Mouse (Mus musculus) midbrain, embryonic 14.5 days (tissue): ENCODE data around the gene Hfe2. TPM values are rescaled to one million over a fixed set of nuclear protein-coding genes. Genes with fewer than 3 reads are reported as not detected.

ENCODE experiments used
- ATAC-seq: fragments of 200-750 bp; cut with Nextera tagmentation; 2 replicates; pipeline ENCODE4 v1.8.0; 2017; ENCODE audit warnings: moderate number of reproducible peaks, moderate library complexity; ENCODE audit not compliant: low FRiP score, low TSS enrichment
- DNase-seq: peaks from one replicate; pipeline ENCODE4 v3.0.0-alpha.2; 2015
- H3K27ac ChIP-seq: fragments of 300-500 bp; sonication (generic); replicated peaks from 2 replicates; pipeline ENCODE4 v1.5.1; 2014; ENCODE audit warnings: mild to moderate bottlenecking, low read depth, low read length, moderate library complexity
- H3K27me3 ChIP-seq: fragments of 300-500 bp; sonication (generic); 2 replicates; pipeline ENCODE4 v1.6.1; 2014; ENCODE audit warnings: low read length, control low read depth, mixed read lengths; ENCODE audit not compliant: control insufficient read depth, insufficient read depth
- H3K36me3 ChIP-seq: fragments of 300-500 bp; sonication (generic); 2 replicates; pipeline ENCODE4 v1.6.1; 2014; ENCODE audit warnings: low read length, control low read depth; ENCODE audit not compliant: control insufficient read depth, insufficient read depth
- H3K4me1 ChIP-seq: fragments of 300-500 bp; sonication (generic); 2 replicates; pipeline ENCODE4 v1.6.1; 2014; ENCODE audit warnings: mild to moderate bottlenecking, antibody characterized with exemption, low read length, control low read depth; ENCODE audit not compliant: control insufficient read depth, insufficient read depth
- H3K4me2 ChIP-seq: fragments of 300-500 bp; sonication (generic); 2 replicates; pipeline ENCODE4 v1.6.1; 2014; ENCODE audit warnings: mild to moderate bottlenecking, low read length, moderate library complexity
- H3K4me3 ChIP-seq: fragments of 300-500 bp; sonication (generic); replicated peaks from 2 replicates; pipeline ENCODE4 v1.5.1; 2014; ENCODE audit warnings: low read depth, low read length
- H3K9ac ChIP-seq: fragments of 300-500 bp; sonication (generic); replicated peaks from 2 replicates; pipeline ENCODE4 v1.6.1; 2014; ENCODE audit warnings: mild to moderate bottlenecking, low read length, moderate library complexity
- H3K9me3 ChIP-seq: fragments of 300-500 bp; sonication (generic); 2 replicates; pipeline ENCODE4 v1.6.1; 2016; ENCODE audit warnings: low read length, control low read depth, mixed read lengths; ENCODE audit not compliant: control insufficient read depth
- WGBS: fragments of 180-500 bp; shearing (Covaris S2); extraction: QIAGEN DNeasy Blood & Tissue Kit; methylation state at CpG from one replicate; pipeline ENCODE4 v1.1.7; 2014; 5-methylcytosine and 5-hydroxymethylcytosine counted together
- polyA plus RNA-seq: library from polyadenylated mRNA; unstranded; fragments of >200 nt; fragmentation: Nextera tagmentation; extraction: Ambion mirVana; gene quantifications from 2 replicates; pipeline ENCODE4 v1.2.1, GENCODE M21; 2014

Gene Hfe2
- polyA plus RNA-seq, 1 experiment from 2014 or later, result 0.84 TPM

- DNase-seq, result no peak
- no peak overlapping the region for H3K4me3 ChIP-seq
- ATAC-seq, result no peak
- peaks cover 22% of the 10 kb centered on the region for H3K36me3 ChIP-seq
- H3K9ac ChIP-seq, result no peak overlapping the region
- H3K9me3 ChIP-seq, result no peaks in the 10 kb centered on the region
- WGBS, result 57% methylated on average over 10 of the region's 10 CpGs
- 0 out of 2 replicates have a peak overlapping the region, but pooled peaks have one; percentile 37 for H3K27ac ChIP-seq
- H3K27me3 ChIP-seq, result no peaks in the 10 kb centered on the region
- H3K4me2 ChIP-seq, result no peak overlapping the region
- H3K4me1 ChIP-seq, result peaks cover 33% of the 10 kb centered on the region
Measured at GRCm38 (mm10) chr3:96561946-96562681, 37.1 kb downstream of the Hfe2 start.

- H3K4me1 ChIP-seq, result peaks cover 33% of the 10 kb centered on the region
- no peaks in the 10 kb centered on the region for H3K27me3 ChIP-seq
- ATAC-seq (no peak), DNase-seq (no peak)
- H3K4me3 ChIP-seq, result no peak overlapping the region
- no peak overlapping the region for H3K4me2 ChIP-seq
- H3K36me3 ChIP-seq, result peaks cover 22% of the 10 kb centered on the region
- 94% methylated on average over 8 of the region's 8 CpGs for WGBS
- H3K27ac ChIP-seq, result no peak overlapping the region
- H3K9me3 ChIP-seq, result no peaks in the 10 kb centered on the region
- H3K9ac ChIP-seq, result no peak overlapping the region
Measured at GRCm38 (mm10) chr3:96563267-96563666, 38.3 kb downstream of the Hfe2 start.

- DNase-seq, result no peak
- no peak for ATAC-seq
- no peak overlapping the region for H3K27ac ChIP-seq
Measured at GRCm38 (mm10) chr3:96563911-96564632, 39.1 kb downstream of the Hfe2 start.

GRCm38 (mm10) chr3:96564633-96565032 is 39.7 kb downstream of the Hfe2 start:
- Histone ChIP-seq H3K36me3 (peaks cover 20% of the 10 kb centered on the region), H3K4me2 (no peak overlapping the region), H3K27me3 (no peaks in the 10 kb centered on the region), H3K4me3 (no peak overlapping the region), H3K9me3 (no peaks in the 10 kb centered on the region), H3K9ac (no peak overlapping the region), H3K4me1 (peaks cover 21% of the 10 kb centered on the region), H3K27ac (no peak overlapping the region)
- WGBS, result 84% methylated on average over 7 of the region's 7 CpGs
- DNase-seq (no peak), ATAC-seq (no peak)

More at GRCm38 (mm10) chr3:96563911-96564632, 39.1 kb downstream of the Hfe2 start:
- Histone ChIP-seq H3K36me3 (peaks cover 22% of the 10 kb centered on the region), H3K4me1 (peaks cover 27% of the 10 kb centered on the region), H3K4me2 (no peak overlapping the region), H3K4me3 (no peak overlapping the region), H3K27me3 (no peaks in the 10 kb centered on the region), H3K9ac (no peak overlapping the region), H3K9me3 (no peaks in the 10 kb centered on the region)
- WGBS, result 83% methylated on average over 10 of the region's 10 CpGs

- no peaks in the 10 kb centered on the region for H3K9me3 ChIP-seq
- no peak overlapping the region for H3K9ac ChIP-seq
- no peak overlapping the region for H3K27ac ChIP-seq
- H3K4me2 ChIP-seq, result no peak overlapping the region
- DNase-seq (no peak), ATAC-seq (no peak)
- H3K4me3 ChIP-seq, result no peak overlapping the region
- WGBS, result 90% methylated on average over 3 of the region's 3 CpGs
- no peaks in the 10 kb centered on the region for H3K27me3 ChIP-seq
- H3K4me1 ChIP-seq, result peaks cover 16% of the 10 kb centered on the region
- peaks cover 15% of the 10 kb centered on the region for H3K36me3 ChIP-seq
Measured at GRCm38 (mm10) chr3:96565105-96565504, 40.1 kb downstream of the Hfe2 start.

GRCm38 (mm10) chr3:96566661-96567450 is 41.9 kb downstream of the Hfe2 start:
- H3K4me1 ChIP-seq, result 0 out of 2 replicates have a peak, but pooled peaks cover 3% of the 10 kb centered on the region
- ATAC-seq (no peak), DNase-seq (no peak)
- no peaks in the 10 kb centered on the region for H3K36me3 ChIP-seq
- no peak overlapping the region for H3K27ac ChIP-seq
- no peaks in the 10 kb centered on the region for H3K9me3 ChIP-seq
- no peak overlapping the region for H3K4me2 ChIP-seq
- H3K9ac ChIP-seq, result no peak overlapping the region
- no peaks in the 10 kb centered on the region for H3K27me3 ChIP-seq
- 85% methylated on average over 8 of the region's 8 CpGs for WGBS
- no peak overlapping the region for H3K4me3 ChIP-seq

- DNase-seq (no peak), ATAC-seq (no peak)
- H3K4me2 ChIP-seq, result no peak overlapping the region
- H3K36me3 ChIP-seq, result no peaks in the 10 kb centered on the region
- H3K27me3 ChIP-seq, result no peaks in the 10 kb centered on the region
- H3K4me1 ChIP-seq, result no peaks in the 10 kb centered on the region
- H3K9me3 ChIP-seq, result no peaks in the 10 kb centered on the region
- H3K4me3 ChIP-seq, result no peak overlapping the region
- no peak overlapping the region for H3K27ac ChIP-seq
- H3K9ac ChIP-seq, result no peak overlapping the region
- WGBS, result 50% methylated on average over 8 of the region's 8 CpGs
Measured at GRCm38 (mm10) chr3:96568605-96569004, 43.6 kb downstream of the Hfe2 start.

- DNase-seq (no peak), ATAC-seq (no peak)
- 86% methylated on average over 13 of the region's 13 CpGs for whole genome bisulfite sequencing
- no peaks in the 10 kb centered on the region for H3K4me1 ChIP-seq
- no peak overlapping the region for H3K27ac ChIP-seq
- H3K36me3 ChIP-seq, result no peaks in the 10 kb centered on the region
- no peaks in the 10 kb centered on the region for H3K9me3 ChIP-seq
- no peak overlapping the region for H3K9ac ChIP-seq
- no peak overlapping the region for H3K4me3 ChIP-seq
- no peak overlapping the region for H3K4me2 ChIP-seq
- no peaks in the 10 kb centered on the region for H3K27me3 ChIP-seq
Measured at GRCm38 (mm10) chr3:96569506-96569905, 44.5 kb downstream of the Hfe2 start.
